Mouse (Mus musculus) right cerebral cortex, postnatal 36 days (tissue): ENCODE measurements around the gene Hsdl1.
A peak's percentile ranks its signal among the peaks of the same experiment; 100 is the strongest.

Experiments used
- DNase-seq, 2 experiments: peaks; one replicate each; pipeline ENCODE4 v3.0.0; 2022; ENCODE audit warnings: low spot score in 2 of 2, mixed read lengths in 1 of 2

Hsdl1 gene

GRCm38 (mm10) chr8:119574437-119575365 is at the start of gene Hsdl1, which contains the start of gene Dnaaf1:
Gene Hsdl1 (minus strand): TSS chr8:119575183.
Gene Dnaaf1 (plus strand): TSS chr8:119575235.
- DNase-seq: peak; percentile 89 to 90

- DNase-seq: no peak
These were observed 48.8 kb upstream of the Hsdl1 start for GRCm38 (mm10) chr8:119623744-119624143.

- DNase-seq: no peak
These were observed 48.1 kb upstream of the Hsdl1 start for GRCm38 (mm10) chr8:119623061-119623460.

GRCm38 (mm10) chr8:119622555-119622954 is 47.6 kb upstream of the Hsdl1 start:
- DNase-seq: no peak

- no peak for DNase-seq
These were observed 46.0 kb upstream of the Hsdl1 start for GRCm38 (mm10) chr8:119620848-119621465.

GRCm38 (mm10) chr8:119620116-119620840 is 45.3 kb upstream of the Hsdl1 start:
- DNase-seq: no peak

GRCm38 (mm10) chr8:119618887-119619286 is 43.9 kb upstream of the Hsdl1 start:
- no peak for DNase-seq

GRCm38 (mm10) chr8:119617586-119617985 is 42.6 kb upstream of the Hsdl1 start:
- no peak for DNase-seq

GRCm38 (mm10) chr8:119616811-119617210 is 41.8 kb upstream of the Hsdl1 start:
- no peak for DNase-seq

GRCm38 (mm10) chr8:119616358-119616757 is 41.4 kb upstream of the Hsdl1 start:
- no peak for DNase-seq

GRCm38 (mm10) chr8:119615096-119615495 is 40.1 kb upstream of the Hsdl1 start:
- DNase-seq: no peak

GRCm38 (mm10) chr8:119612471-119612870 is 37.5 kb upstream of the Hsdl1 start, which contains the start of gene Adad2:
Gene Adad2 (plus strand): TSS chr8:119612747.
- DNase-seq: no peak

GRCm38 (mm10) chr8:119606224-119606623 is 31.2 kb upstream of the Hsdl1 start:
- DNase-seq: no peak

GRCm38 (mm10) chr8:119604996-119605395 is 30.0 kb upstream of the Hsdl1 start, which contains the start of gene Taf1c:
Gene Taf1c (minus strand): TSS chr8:119605222.
- DNase-seq: peak; percentile 84 to 89

- no peak for DNase-seq
These were observed 29.4 kb upstream of the Hsdl1 start for GRCm38 (mm10) chr8:119604398-119604803.

- no peak for DNase-seq
These were observed 28.8 kb upstream of the Hsdl1 start for GRCm38 (mm10) chr8:119603771-119604170.

GRCm38 (mm10) chr8:119591456-119591855 is 16.5 kb upstream of the Hsdl1 start:
- no peak for DNase-seq

- no peak for DNase-seq
These were observed 15.4 kb upstream of the Hsdl1 start for GRCm38 (mm10) chr8:119590348-119590747.

- DNase-seq: no peak
These were observed 13.9 kb upstream of the Hsdl1 start for GRCm38 (mm10) chr8:119588844-119589243.

GRCm38 (mm10) chr8:119588321-119588720 is 13.3 kb upstream of the Hsdl1 start:
- DNase-seq: no peak

GRCm38 (mm10) chr8:119585901-119586300 is 10.9 kb upstream of the Hsdl1 start:
- no peak for DNase-seq
